Comparison of ENCODE assay signal across 12 mouse cellular contexts in genomic region chr13:55831722-55832160, GRCm38 (mm10). TPM values are rescaled to one million over a fixed set of nuclear protein-coding genes. Genes with fewer than 3 reads are reported as not detected.
DNase-seq lines count a peak whose midpoint lies in the region; ATAC-seq lines count a peak whose summit lies in the region.
"Had no signal": no experiment of that assay in that cellular context is flagged by ENCODE, and none has a peak within 500 bp of the region (broad histone marks: within the 10 kb centered on the region; RNA-seq: fewer than 3 reads in every experiment).

No protein-coding gene starts in this region.

- H3K4me3 ChIP-seq in hindbrain, embryonic 11.5 days (ENCODE audit: low read depth, low read length), result 0 out of 2 replicates have a peak overlapping the region, but pooled peaks have one; percentile 21
- H3K4me3 ChIP-seq in hindbrain, embryonic 13.5 days, result no peak overlapping the region
- peak overlapping the region; percentile 43 for H3K4me3 ChIP-seq in intestine, embryonic 15.5 days (replicated peaks)
- H3K4me3 ChIP-seq in stomach, embryonic 16.5 days (replicated peaks; ENCODE audit: low read length), result peak overlapping the region; percentile 56

- no peak for ATAC-seq in hindbrain, embryonic 11.5 days (ENCODE audit: low FRiP score)
- no peak for ATAC-seq in hindbrain, embryonic 13.5 days (ENCODE audit: low FRiP score)
- ATAC-seq in intestine, embryonic 15.5 days, result no peak
- ATAC-seq in stomach, embryonic 16.5 days (ENCODE audit: insufficient read depth, low FRiP score), result peak; percentile 34; the same call in 1 of the 2 replicates
- ATAC-seq: hindbrain, embryonic 16.5 days had no signal

- peak overlapping the region; percentile 34; the same call in 1 of the 2 replicates for H3K4me2 ChIP-seq in hindbrain, embryonic 11.5 days (replicated peaks; ENCODE audit: low read depth, low read length)
- H3K4me2 ChIP-seq in hindbrain, embryonic 13.5 days, result no peak overlapping the region
- peak overlapping the region; percentile 61 for H3K4me2 ChIP-seq in intestine, embryonic 15.5 days (replicated peaks)
- H3K4me2 ChIP-seq in stomach, embryonic 16.5 days (ENCODE audit: low read depth, low read length), result peak overlapping the region; percentile 74

- WGBS in hindbrain, embryonic 11.5 days, result under 1% methylated on average over 25 of the region's 25 CpGs
- whole genome bisulfite sequencing in hindbrain, embryonic 13.5 days, result under 1% methylated on average over 25 of the region's 25 CpGs
- WGBS in intestine, embryonic 15.5 days, result 8% methylated on average over 25 of the region's 25 CpGs
- WGBS in stomach, embryonic 16.5 days, result 5% methylated on average over 25 of the region's 25 CpGs

- H3K36me3 ChIP-seq in hindbrain, embryonic 11.5 days (ENCODE audit: control insufficient read depth, insufficient read depth, low read length), result no peaks in the 10 kb centered on the region
- H3K36me3 ChIP-seq in hindbrain, embryonic 13.5 days, result no peaks in the 10 kb centered on the region
- no peaks in the 10 kb centered on the region for H3K36me3 ChIP-seq in intestine, embryonic 15.5 days
- no peaks in the 10 kb centered on the region for H3K36me3 ChIP-seq in stomach, embryonic 16.5 days (ENCODE audit: control insufficient read depth, insufficient read depth, low read length)

- H3K9me3 ChIP-seq in hindbrain, embryonic 11.5 days (ENCODE audit: control insufficient read depth, low read length), result no peaks in the 10 kb centered on the region
- H3K9me3 ChIP-seq in hindbrain, embryonic 13.5 days, result no peaks in the 10 kb centered on the region; the same call in 1 of the 2 replicates
- no peaks in the 10 kb centered on the region for H3K9me3 ChIP-seq in intestine, embryonic 15.5 days
- H3K9me3 ChIP-seq in stomach, embryonic 16.5 days (replicated peaks; ENCODE audit: control insufficient read depth, low read length), result no peaks in the 10 kb centered on the region

- no peak overlapping the region for H3K9ac ChIP-seq in hindbrain, embryonic 11.5 days (ENCODE audit: low read depth, low read length)
- no peak overlapping the region for H3K9ac ChIP-seq in hindbrain, embryonic 13.5 days
- 0 out of 2 replicates have a peak overlapping the region, but pooled peaks have one; percentile 26 for H3K9ac ChIP-seq in intestine, embryonic 15.5 days
- peak overlapping the region; percentile 98 for H3K9ac ChIP-seq in stomach, embryonic 16.5 days (ENCODE audit: low read length)

- H3K27ac ChIP-seq in hindbrain, embryonic 11.5 days (ENCODE audit: low read depth, low read length), result no peak overlapping the region
- H3K27ac ChIP-seq in hindbrain, embryonic 13.5 days, result no peak overlapping the region
- peak overlapping the region; percentile 51; the same call in 1 of the 2 replicates for H3K27ac ChIP-seq in intestine, embryonic 15.5 days
- peak overlapping the region; percentile 96 for H3K27ac ChIP-seq in stomach, embryonic 16.5 days (ENCODE audit: low read length)
- H3K27ac ChIP-seq: macrophage had no signal

- no peak for DNase-seq in hindbrain, embryonic 11.5 days (ENCODE audit: low spot score)
- peak; percentile 43 for DNase-seq in retina, embryonic 14.5 days (ENCODE audit: low spot score)
- DNase-seq in retina, postnatal 1 day, result no peak
- no peak for DNase-seq in spleen, postnatal 36 days (ENCODE audit: low spot score in 2 of 2)
- no peak for DNase-seq in spleen, adult 18-20 months
- DNase-seq: adrenal gland, adult 8-10 months; cerebellum, adult 11-12 months had no signal

- peaks cover 90% of the 10 kb centered on the region for H3K27me3 ChIP-seq in hindbrain, embryonic 11.5 days (ENCODE audit: control insufficient read depth, insufficient read depth, low read length)
- peaks cover 95% of the 10 kb centered on the region for H3K27me3 ChIP-seq in hindbrain, embryonic 13.5 days
- peaks cover 83% of the 10 kb centered on the region for H3K27me3 ChIP-seq in intestine, embryonic 15.5 days (replicated peaks)
- H3K27me3 ChIP-seq in stomach, embryonic 16.5 days (ENCODE audit: control insufficient read depth, insufficient read depth, low read length), result peaks cover 33% of the 10 kb centered on the region; the same call in 1 of the 2 replicates

- peaks cover 2% of the 10 kb centered on the region for H3K4me1 ChIP-seq in hindbrain, embryonic 11.5 days (replicated peaks; ENCODE audit: control insufficient read depth, insufficient read depth, low read length)
- peaks cover 25% of the 10 kb centered on the region for H3K4me1 ChIP-seq in hindbrain, embryonic 13.5 days (replicated peaks)
- peaks cover 22% of the 10 kb centered on the region for H3K4me1 ChIP-seq in intestine, embryonic 15.5 days (replicated peaks)
- 0 out of 2 replicates have a peak, but pooled peaks cover 4% of the 10 kb centered on the region for H3K4me1 ChIP-seq in stomach, embryonic 16.5 days (ENCODE audit: control insufficient read depth, insufficient read depth, low read length)

RNA-seq across cellular contexts. Expression of gene Pitx1, which starts 4.3 kb away (rescaled TPM):
- polyA plus RNA-seq in hindbrain, embryonic 11.5 days (2014; fragmentation: Nextera tagmentation; extraction: Ambion mirVana), result 0.25 and 0.43 TPM in 2 replicates
- polyA plus RNA-seq in hindbrain, embryonic 13.5 days (2015; fragmentation: Nextera tagmentation; extraction: Ambion mirVana), result 0.22 and 1.3 TPM in 2 replicates
- polyA plus RNA-seq in intestine, embryonic 15.5 days (2015; fragmentation: Nextera tagmentation; extraction: Ambion mirVana), result 15.2 and 18.4 TPM in 2 replicates
- 106 and 110 TPM in 2 replicates for polyA plus RNA-seq in stomach, embryonic 16.5 days (2015; fragmentation: Nextera tagmentation; extraction: Ambion mirVana)
- polyA plus RNA-seq: hindbrain, embryonic 16.5 days; macrophage had no signal

RNA-seq across cellular contexts. Expression of gene Catsper3, which starts 47.4 kb away (rescaled TPM):
- 0.15 TPM in 1 of 2 replicates, not detected in the other for polyA plus RNA-seq in hindbrain, embryonic 11.5 days (2014; fragmentation: Nextera tagmentation; extraction: Ambion mirVana)
- polyA plus RNA-seq in hindbrain, embryonic 13.5 days (2015; fragmentation: Nextera tagmentation; extraction: Ambion mirVana), result not detected in 2 replicates
- not detected in 2 replicates for polyA plus RNA-seq in intestine, embryonic 15.5 days (2015; fragmentation: Nextera tagmentation; extraction: Ambion mirVana)
- 0.10 TPM in 1 of 2 replicates, not detected in the other for polyA plus RNA-seq in stomach, embryonic 16.5 days (2015; fragmentation: Nextera tagmentation; extraction: Ambion mirVana)
- polyA plus RNA-seq: macrophage had no signal

Comparison
In these comparisons a context has a peak if more than half of its experiments do, and no peak if none do; other contexts are left out.
1. H3K27ac ChIP-seq: peak in intestine, embryonic 15.5 days (single experiment) and stomach, embryonic 16.5 days (single experiment); none in hindbrain, embryonic 11.5 days (single experiment) and hindbrain, embryonic 13.5 days (single experiment).
2. H3K9ac ChIP-seq: peak in intestine, embryonic 15.5 days (single experiment) and stomach, embryonic 16.5 days (single experiment); none in hindbrain, embryonic 11.5 days (single experiment) and hindbrain, embryonic 13.5 days (single experiment).